Mouse (Mus musculus) liver, embryonic 14.5 days (tissue): ENCODE data around the gene Ncl. TPM values are rescaled to one million over a fixed set of nuclear protein-coding genes. Genes with fewer than 3 reads are reported as not detected.

Experiments
- ATAC-seq: fragments of 200-750 bp; cut with Nextera tagmentation; 2 replicates; pipeline ENCODE4 v1.8.0; 2017; ENCODE audit warnings: moderate number of reproducible peaks, mild to moderate bottlenecking, moderate library complexity; ENCODE audit not compliant: insufficient read depth
- DNase-seq, 3 experiments: peaks; one replicate each; pipeline ENCODE4 v3.0.0-alpha.2; 2012 to 2013; ENCODE audit warnings: low read depth in 3 of 3, low spot score in 3 of 3
- H3K27ac ChIP-seq: fragments of 300-500 bp; sonication (generic); 2 replicates; pipeline ENCODE4 v1.5.1; 2014; ENCODE audit warnings: moderate library complexity, mild to moderate bottlenecking, control low read depth, inconsistent platforms
- H3K27me3 ChIP-seq: fragments of 300-500 bp; sonication (generic); 2 replicates; pipeline ENCODE4 v1.6.1; 2014; ENCODE audit warnings: mild to moderate bottlenecking, low read length, moderate library complexity; ENCODE audit not compliant: control insufficient read depth, insufficient read depth
- H3K36me3 ChIP-seq: fragments of 300-500 bp; sonication (generic); replicated peaks from 2 replicates; pipeline ENCODE4 v1.6.1; 2014; ENCODE audit warnings: low read depth; ENCODE audit not compliant: control insufficient read depth, insufficient read depth
- H3K4me1 ChIP-seq, 2 experiments: fragments of 200-500 bp in 1 of 2; fragments of 300-500 bp in 1 of 2; sonication (generic) in 1 of 2; replicated peaks; 2 replicates each; pipeline ENCODE4 v1.6.1; 2012 to 2014; ENCODE audit warnings: antibody characterized with exemption in 1 of 2, inconsistent platforms in 1 of 2, low read length in 1 of 2; ENCODE audit not compliant: control insufficient read depth in 2 of 2, insufficient read depth in 2 of 2
- H3K4me2 ChIP-seq: fragments of 300-500 bp; sonication (generic); 2 replicates; pipeline ENCODE4 v1.6.1; 2014; ENCODE audit warnings: low read depth, mild to moderate bottlenecking, control low read depth, moderate library complexity
- H3K4me3 ChIP-seq, 2 experiments: fragments of 200-500 bp in 1 of 2; fragments of 300-500 bp in 1 of 2; sonication (generic) in 1 of 2; 2 replicates each; pipeline ENCODE4 v1.5.1; 2012 to 2014; ENCODE audit warnings: low read depth in 2 of 2, low read length in 2 of 2, mild to moderate bottlenecking in 2 of 2, control low read depth in 1 of 2, inconsistent platforms in 1 of 2, moderate library complexity in 1 of 2; ENCODE audit not compliant: insufficient read depth in 1 of 2
- H3K9ac ChIP-seq: fragments of 300-500 bp; sonication (generic); replicated peaks from 2 replicates; pipeline ENCODE4 v1.6.1; 2014; ENCODE audit warnings: mild to moderate bottlenecking, control low read depth, moderate library complexity
- H3K9me3 ChIP-seq: fragments of 300-500 bp; sonication (generic); 2 replicates; pipeline ENCODE4 v1.6.1; 2016; ENCODE audit warnings: low read length, mixed read lengths; ENCODE audit not compliant: control insufficient read depth
- CTCF ChIP-seq: IDR thresholded peaks from 2 replicates; pipeline ENCODE4 v1.5.1; 2016; ENCODE audit warnings: antibody characterized with exemption, low read depth, control low read depth
- EP300 ChIP-seq: IDR thresholded peaks from 2 replicates; pipeline ENCODE4 v1.6.1; 2016; ENCODE audit warnings: antibody characterized with exemption, low read depth
- WGBS: fragments of 180-500 bp; shearing (Covaris S2); extraction: QIAGEN DNeasy Blood & Tissue Kit; methylation state at CpG from one replicate; pipeline ENCODE4 v1.1.7; 2014; ENCODE audit not compliant: insufficient replicate concordance; 5-methylcytosine and 5-hydroxymethylcytosine counted together
- polyA plus RNA-seq, 2 experiments: library from polyadenylated mRNA; depleted of rRNA in 1 of 2; stranded (reverse) in 1 of 2; unstranded in 1 of 2; fragments of >200 nt; fragmentation: Nextera tagmentation in 1 of 2; extraction: Ambion mirVana in 1 of 2; gene quantifications; 2 replicates each; pipeline versions ENCODE4 v1.2.1 to v1.2.3; 2012 to 2014

Ncl gene
- polyA plus RNA-seq, 2 experiments, result 192 to 208 TPM

- TF ChIP-seq CTCF (no peak), EP300 (no peak)
- ATAC-seq (no peak), DNase-seq (no peak)
- 67% methylated on average over 15 of the region's 15 CpGs for WGBS
- Histone ChIP-seq H3K27me3 (no peaks in the 10 kb centered on the region), H3K9ac (no peak overlapping the region), H3K9me3 (no peaks in the 10 kb centered on the region), H3K4me3 (no peak overlapping the region), H3K4me1 (peaks cover 0 to 14% of the 10 kb centered on the region in 2 experiments; a peak in 3 of 4 replicates), H3K27ac (no peak overlapping the region), H3K36me3 (no peaks in the 10 kb centered on the region), H3K4me2 (no peak overlapping the region)
Measured at GRCm38 (mm10) chr1:86310536-86311310, 48.5 kb downstream of the Ncl start.

GRCm38 (mm10) chr1:86309270-86309833, 49.8 kb downstream of the Ncl start:
- TF ChIP-seq CTCF (no peak), EP300 (no peak)
- H3K4me3 ChIP-seq, result no peak overlapping the region
- no peak overlapping the region for H3K9ac ChIP-seq
- peaks cover 7% of the 10 kb centered on the region for H3K27me3 ChIP-seq
- no peak overlapping the region for H3K27ac ChIP-seq
- no peak overlapping the region for H3K4me2 ChIP-seq
- no peak for DNase-seq
- no peaks in the 10 kb centered on the region for H3K9me3 ChIP-seq
- ATAC-seq, result no peak
- H3K36me3 ChIP-seq, result no peaks in the 10 kb centered on the region
- peaks cover 0 to 14% of the 10 kb centered on the region in 2 experiments; a peak in 3 of 4 replicates for H3K4me1 ChIP-seq
- WGBS, result 84% methylated on average over 7 of the region's 7 CpGs

GRCm38 (mm10) chr1:86307871-86308641, 51.1 kb downstream of the Ncl start:
- no peak for ATAC-seq
- Histone ChIP-seq H3K4me1 (peaks cover 0 to 13% of the 10 kb centered on the region in 2 experiments; a peak in 3 of 4 replicates), H3K4me2 (no peak overlapping the region)

GRCm38 (mm10) chr1:86307177-86307762, 51.9 kb downstream of the Ncl start:
- H3K4me3 ChIP-seq, result no peak overlapping the region
- H3K27ac ChIP-seq, result no peak overlapping the region
- no peak overlapping the region for H3K9ac ChIP-seq
- H3K9me3 ChIP-seq, result no peaks in the 10 kb centered on the region
- DNase-seq (no peak), ATAC-seq (no peak)
- no peak overlapping the region for H3K4me2 ChIP-seq
- peaks cover 0 to 18% of the 10 kb centered on the region in 2 experiments; a peak in 3 of 4 replicates for H3K4me1 ChIP-seq
- no peaks in the 10 kb centered on the region for H3K36me3 ChIP-seq
- WGBS, result 70% methylated on average over 7 of the region's 7 CpGs
- H3K27me3 ChIP-seq, result peaks cover 19% of the 10 kb centered on the region
- no peak for TF ChIP-seq CTCF
- TF ChIP-seq EP300, result no peak

More at GRCm38 (mm10) chr1:86307871-86308641, 51.1 kb downstream of the Ncl start:
- Histone ChIP-seq H3K9ac (no peak overlapping the region), H3K27me3 (peaks cover 16% of the 10 kb centered on the region), H3K4me3 (no peak overlapping the region), H3K9me3 (no peaks in the 10 kb centered on the region), H3K27ac (no peak overlapping the region), H3K36me3 (no peaks in the 10 kb centered on the region)
- 46% methylated on average over 4 of the region's 4 CpGs for WGBS
- no peak for DNase-seq
- peak; percentile 17; the same call in 1 of the 2 replicates for TF ChIP-seq CTCF
- no peak for TF ChIP-seq EP300
